Mouse (Mus musculus): Measurements from ENCODE around the gene Ccnjl.

Gene Ccnjl

DNA sequence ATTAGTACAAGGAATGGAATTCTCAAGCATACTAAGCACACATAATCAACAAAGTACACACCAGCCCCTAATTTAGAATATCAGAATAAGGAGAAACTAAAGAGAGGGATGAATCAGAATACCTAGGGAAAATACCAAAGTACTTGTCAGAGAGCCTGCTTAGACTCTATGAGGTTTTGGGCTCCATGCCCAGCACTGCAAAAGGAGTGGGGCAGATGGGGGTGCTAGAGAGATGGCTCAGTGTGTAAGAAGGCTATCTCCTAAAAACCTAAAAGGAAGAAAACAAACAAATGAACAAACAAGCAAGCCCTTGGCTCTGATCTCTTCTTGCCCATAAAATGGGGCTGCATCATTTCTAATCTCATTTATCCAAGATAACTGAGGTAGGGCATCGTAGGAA is 95.8 kb downstream of the Ccnjl start:
- in situ Hi-C loops (cut with MboI), result no loop called here

DNA sequence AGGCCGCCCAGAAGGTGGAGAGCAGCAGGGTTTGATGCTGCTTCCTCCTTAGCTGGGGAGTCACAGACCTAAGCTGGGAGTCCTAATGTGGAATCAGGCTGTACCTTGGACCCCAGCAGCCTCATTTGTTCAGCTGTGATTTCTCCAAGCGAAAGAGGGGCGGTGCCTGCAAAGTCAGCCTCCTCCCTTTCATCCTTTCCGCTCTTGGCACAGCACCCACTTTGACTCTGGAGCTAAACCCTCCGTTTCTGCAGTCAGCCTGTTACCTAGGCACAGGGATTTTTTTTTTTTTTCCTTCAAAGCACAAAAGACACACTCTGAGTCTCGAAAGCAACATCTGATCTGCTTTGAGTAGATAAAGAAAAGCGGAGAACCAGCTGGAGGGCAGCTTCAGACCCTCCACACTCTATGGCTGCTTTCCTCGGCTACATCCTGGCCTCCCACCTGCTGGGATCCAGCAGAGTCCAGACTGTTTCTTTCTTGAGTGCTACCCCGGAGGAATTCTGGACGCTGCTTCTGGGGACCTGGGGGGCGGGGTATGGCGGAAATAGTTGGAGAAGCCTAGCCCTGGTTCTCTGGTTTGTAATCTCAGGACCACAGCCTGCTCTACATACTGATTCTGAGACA is 97.8 kb downstream of the Ccnjl start:
- in situ Hi-C loops (cut with MboI), result no loop called here

DNA sequence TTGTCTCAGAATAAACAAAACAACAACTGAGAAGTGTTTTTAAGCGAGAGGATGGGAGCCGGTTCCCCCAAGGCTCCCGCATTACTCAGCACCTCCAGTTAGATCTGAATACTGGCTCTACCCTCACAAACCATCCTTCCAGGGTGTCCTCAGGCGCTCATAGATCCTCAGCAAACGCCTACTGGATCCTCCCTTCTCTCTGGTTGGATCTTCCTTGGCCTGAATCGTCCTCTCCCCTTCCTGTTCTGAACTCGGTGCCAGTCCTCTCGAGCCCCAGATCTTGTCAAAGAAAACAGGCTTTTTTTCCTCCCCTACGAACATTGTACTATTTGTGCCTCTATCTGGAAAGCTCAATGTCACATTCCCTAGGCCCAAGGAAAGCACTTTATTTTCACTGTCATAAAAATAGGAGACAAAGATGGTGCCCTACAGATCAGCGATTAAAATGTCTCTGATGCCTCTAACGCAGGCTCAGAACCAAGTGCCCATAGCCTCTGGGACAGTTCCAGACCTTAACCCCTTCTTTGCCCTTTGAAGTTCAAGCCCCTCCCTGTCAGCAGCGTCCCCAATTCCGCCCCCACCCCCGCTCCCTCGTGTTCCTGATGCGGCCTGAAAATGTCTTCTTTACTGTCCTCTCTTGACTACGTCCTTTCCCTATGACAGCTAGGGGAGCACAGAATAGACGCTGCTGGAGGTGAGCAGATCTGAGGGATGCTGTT is 98.5 kb downstream of the Ccnjl start:
- in situ Hi-C loops (cut with MboI), result no loop called here

DNA sequence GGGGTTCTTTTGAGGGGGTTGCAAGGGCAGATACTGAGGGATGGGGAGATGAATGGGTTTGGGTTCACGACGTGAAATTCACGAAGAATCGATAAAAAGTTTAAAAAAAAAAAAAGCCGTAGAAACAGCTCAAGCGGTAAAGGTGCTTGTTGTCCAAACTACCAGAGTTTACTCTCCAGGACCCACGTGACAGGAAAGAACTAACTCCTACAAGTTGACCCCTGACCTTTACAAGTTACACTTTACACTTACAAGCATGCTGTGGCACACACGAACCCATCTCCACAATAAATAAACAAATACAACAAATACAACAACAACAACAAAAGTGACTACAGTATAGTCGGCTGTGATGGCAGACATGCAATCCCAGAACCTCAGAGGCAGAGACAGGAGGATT is 103.1 kb downstream of the Ccnjl start:
- in situ Hi-C loops (cut with MboI), result no loop called here

DNA sequence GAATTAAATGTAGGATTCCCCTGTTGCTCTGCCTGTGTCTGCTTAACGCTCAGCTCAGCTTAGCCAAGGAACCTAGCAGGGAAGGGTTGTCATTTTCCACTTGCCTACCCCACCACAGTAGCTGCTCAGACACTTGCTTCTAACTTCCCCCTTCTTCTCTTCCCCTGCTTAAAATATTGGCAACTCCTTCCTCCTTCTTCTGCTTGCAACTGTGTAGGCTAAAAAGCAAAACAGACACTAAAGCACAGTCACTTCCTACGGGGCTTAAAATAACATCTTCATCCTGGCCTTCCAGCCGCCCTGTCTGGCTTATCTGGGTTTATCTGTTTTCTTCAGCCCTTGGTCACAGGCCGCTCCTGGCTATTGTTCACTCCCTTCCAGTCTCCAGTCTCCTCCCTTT is 104.0 kb downstream of the Ccnjl start:
- in situ Hi-C loops (cut with MboI), result no loop called here

DNA sequence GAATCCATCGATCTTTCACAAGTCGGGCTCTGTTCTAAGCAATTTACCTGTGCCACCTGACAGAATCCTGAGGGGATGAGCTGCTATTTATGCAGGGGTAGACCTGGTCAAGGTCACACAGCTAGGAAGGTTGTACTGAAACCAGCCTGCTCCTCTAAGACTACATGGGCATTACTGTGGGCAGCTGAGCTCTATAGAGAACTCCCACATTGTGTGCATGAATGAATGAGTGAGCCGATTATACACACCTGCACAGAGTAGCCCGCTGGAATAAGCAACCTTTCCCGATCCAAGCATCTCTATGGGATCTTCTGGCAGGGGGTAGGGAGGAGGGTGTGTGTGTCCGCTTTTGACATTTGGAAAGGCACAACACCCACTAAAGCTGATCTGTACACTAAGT is 104.6 kb downstream of the Ccnjl start:
- in situ Hi-C loops (cut with MboI), result no loop called here

DNA sequence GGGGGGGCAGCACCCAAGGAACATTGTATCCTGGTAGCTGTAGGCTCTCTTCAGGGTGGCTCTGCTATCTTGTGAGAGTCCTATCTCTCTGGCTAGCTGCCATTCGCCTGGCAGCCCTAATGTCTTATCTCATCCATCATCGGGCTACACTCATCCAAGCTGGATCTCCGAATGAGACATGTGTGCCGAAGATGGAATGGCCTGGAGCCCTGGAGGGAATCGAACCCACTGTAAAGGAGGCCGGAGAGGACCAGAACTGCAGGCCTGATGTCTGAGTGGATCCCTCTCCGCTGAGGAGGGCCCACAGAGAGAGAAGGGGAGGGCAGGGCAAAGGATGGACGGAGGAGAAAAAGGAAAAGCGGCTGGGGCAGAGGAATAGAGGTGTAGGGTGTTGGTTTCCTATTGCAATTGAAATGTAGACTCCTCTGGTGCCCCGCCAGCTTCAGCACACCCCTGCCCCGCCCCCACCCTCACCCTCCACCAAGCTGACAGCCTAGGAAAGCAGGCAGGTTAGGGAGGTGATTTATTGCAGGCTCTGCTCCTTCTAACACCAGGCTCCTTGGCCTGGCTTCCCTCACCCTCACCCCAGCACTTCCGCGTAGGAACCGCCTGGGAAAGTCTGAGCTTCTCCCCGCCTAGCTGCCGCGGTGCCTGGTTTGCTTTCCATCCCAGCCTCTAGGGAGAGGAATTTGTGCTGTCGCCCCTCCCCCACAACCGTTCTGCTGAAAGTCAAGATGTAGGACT is 105.2 kb downstream of the Ccnjl start:
- in situ Hi-C loops (cut with MboI), result no loop called here
